Mouse (Mus musculus) brain, embryonic 14.5 days (tissue): Measurements from ENCODE around the gene Abi1.

ENCODE experiments used
- CTCF ChIP-seq: fragments of 200-500 bp; IDR thresholded peaks from 2 replicates; pipeline ENCODE4 v1.5.1; 2012; ENCODE audit warnings: inconsistent platforms, mild to moderate bottlenecking, moderate library complexity, borderline replicate concordance; ENCODE audit not compliant: insufficient read depth, insufficient read length; ENCODE audit errors: extremely low read depth
- POLR2A ChIP-seq: fragments of 200-500 bp; IDR thresholded peaks from 2 replicates; pipeline ENCODE4 v1.6.1; 2012; ENCODE audit warnings: mild to moderate bottlenecking, inconsistent platforms, borderline replicate concordance; ENCODE audit not compliant: poor library complexity, insufficient read depth, insufficient read length, severe bottlenecking; ENCODE audit errors: extremely low read depth

DNA sequence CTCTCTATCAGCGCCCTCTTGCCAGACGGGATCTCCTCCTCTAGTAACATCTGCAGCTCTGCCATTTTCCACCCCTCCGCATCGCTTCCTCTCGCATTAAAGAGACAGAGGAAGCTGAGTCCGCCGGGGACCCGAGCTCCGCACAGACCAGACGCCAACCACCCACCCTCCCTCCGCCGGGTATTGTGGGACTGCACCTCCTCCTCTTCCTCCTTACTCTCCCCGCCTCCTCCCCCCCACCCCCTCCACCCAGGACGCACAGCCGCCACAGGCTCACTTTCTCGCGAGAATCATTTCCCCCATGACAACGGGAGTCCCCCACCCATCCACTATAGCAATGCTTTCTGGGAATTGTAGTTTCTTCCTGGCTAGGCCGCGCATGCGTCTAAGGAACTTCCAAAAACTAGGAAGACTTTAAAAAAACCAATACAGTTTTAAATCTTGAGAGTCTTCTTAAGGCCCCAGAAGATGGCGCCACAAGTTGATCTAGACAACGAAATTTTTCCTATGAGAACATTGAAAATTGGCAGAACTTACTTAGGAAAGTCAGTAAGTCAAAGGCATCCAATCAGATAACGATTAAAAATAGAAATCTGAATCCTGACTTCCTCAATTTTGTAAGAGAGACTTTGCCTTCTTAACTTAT, at the start of gene Abi1:
- TF ChIP-seq CTCF (no peak), POLR2A (peak; percentile 92; the same call in 1 of the 2 replicates)
